Mouse (Mus musculus): Measurements from ENCODE around the gene Tma7. TPM values are rescaled to one million over a fixed set of nuclear protein-coding genes. Genes with fewer than 3 reads are reported as not detected.

The Tma7 gene
- polyA plus RNA-seq, 1 experiment from 2014 or later = 522 TPM

GRCm38 (mm10) chr9:109101933-109102445 lies 19.6 kb upstream of the Tma7 start:
- Histone ChIP-seq H3K4me2 (no peak overlapping the region), H3K9ac (peak overlapping the region; percentile 4; the same call in 1 of the 2 replicates), H3K27ac (no peak overlapping the region), H3K4me3 (no peak overlapping the region), H3K4me1 (peaks cover 21% of the 10 kb centered on the region), H3K9me3 (replicated peaks) (no peaks in the 10 kb centered on the region), H3K27me3 (replicated peaks) (peaks cover 21% of the 10 kb centered on the region), H3K36me3 (peaks cover 47% of the 10 kb centered on the region)
- 65% methylated on average over 5 of the region's 5 CpGs for WGBS (ENCODE audit: insufficient replicate concordance)
- no peak for ATAC-seq

DNA sequence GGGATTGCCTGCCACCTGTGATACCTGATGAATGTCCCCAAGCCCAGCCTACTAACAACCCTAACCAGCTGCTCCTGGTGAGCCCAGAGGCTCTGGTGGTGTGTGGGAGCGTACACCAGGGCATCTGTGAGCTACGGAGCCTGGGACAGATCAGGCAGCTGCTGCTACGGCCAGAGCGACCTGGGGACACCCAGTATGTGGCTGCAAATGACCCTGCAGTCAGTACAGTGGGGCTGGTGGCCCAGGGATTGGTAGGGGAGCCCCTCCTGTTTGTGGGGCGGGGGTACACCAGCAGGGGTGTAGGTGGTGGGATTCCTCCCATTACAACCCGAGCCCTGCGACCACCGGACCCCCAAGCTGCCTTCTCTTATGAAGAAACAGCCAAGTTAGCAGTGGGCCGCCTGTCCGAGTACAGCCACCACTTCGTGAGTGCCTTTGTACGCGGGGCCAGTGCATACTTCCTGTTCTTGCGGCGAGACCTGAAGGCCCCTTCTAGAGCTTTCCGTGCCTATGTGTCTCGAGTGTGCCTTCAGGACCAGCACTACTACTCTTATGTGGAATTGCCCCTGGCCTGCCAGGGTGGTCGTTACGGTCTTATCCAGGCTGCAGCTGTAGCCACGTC lies 18.0 kb upstream of the Tma7 start:
- Histone ChIP-seq H3K4me2 (no peak overlapping the region), H3K27me3 (replicated peaks) (peaks cover 36% of the 10 kb centered on the region), H3K4me1 (peaks cover 27% of the 10 kb centered on the region), H3K27ac (no peak overlapping the region), H3K36me3 (peaks cover 35% of the 10 kb centered on the region), H3K9ac (no peak overlapping the region), H3K9me3 (replicated peaks) (no peaks in the 10 kb centered on the region), H3K4me3 (no peak overlapping the region)
- WGBS (ENCODE audit: insufficient replicate concordance) = 64% methylated on average over 20 of the region's 20 CpGs
- no peak for ATAC-seq

GRCm38 (mm10) chr9:109098969-109099368 lies 16.6 kb upstream of the Tma7 start:
- no peak for ATAC-seq
- Histone ChIP-seq H3K27ac (no peak overlapping the region), H3K36me3 (peaks cover 28% of the 10 kb centered on the region), H3K9me3 (replicated peaks) (no peaks in the 10 kb centered on the region), H3K4me2 (0 out of 2 replicates have a peak overlapping the region, but pooled peaks have one; percentile 9), H3K27me3 (replicated peaks) (peaks cover 51% of the 10 kb centered on the region), H3K4me1 (peaks cover 39% of the 10 kb centered on the region), H3K9ac (no peak overlapping the region), H3K4me3 (no peak overlapping the region)
- 65% methylated on average over 6 of the region's 6 CpGs for WGBS (ENCODE audit: insufficient replicate concordance)

GRCm38 (mm10) chr9:109098366-109098765 lies 16.0 kb upstream of the Tma7 start:
- WGBS (ENCODE audit: insufficient replicate concordance) = 75% methylated on average over 8 of the region's 8 CpGs
- peak overlapping the region; percentile 74; the same call in 1 of the 2 replicates for H3K4me2 ChIP-seq

DNA sequence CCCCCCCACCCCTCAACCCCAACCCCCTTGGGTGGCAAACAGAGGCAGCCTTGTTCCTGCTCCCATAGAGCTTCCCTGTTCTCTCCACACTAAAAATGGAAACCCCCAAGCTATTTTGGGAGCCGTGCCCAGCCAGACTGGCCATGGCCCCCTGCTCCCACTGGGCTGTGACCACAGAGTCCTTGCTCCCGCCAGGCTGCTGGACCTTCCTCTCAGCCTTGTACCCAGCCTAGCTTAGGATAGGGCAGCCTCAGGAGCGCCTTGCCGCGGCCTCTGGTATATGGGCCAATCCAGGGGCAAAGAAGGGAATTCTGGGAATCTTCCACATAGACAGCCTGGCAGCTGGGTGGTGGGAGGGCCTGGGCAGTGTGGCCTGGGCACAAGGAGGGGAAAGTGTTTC lies 15.4 kb upstream of the Tma7 start:
- 71% methylated on average over 5 of the region's 5 CpGs for WGBS (ENCODE audit: insufficient replicate concordance)
- Histone ChIP-seq H3K4me2 (peak overlapping the region; percentile 74), H3K27me3 (replicated peaks) (peaks cover 62% of the 10 kb centered on the region), H3K27ac (peak overlapping the region; percentile 64), H3K9ac (no peak overlapping the region), H3K9me3 (replicated peaks) (no peaks in the 10 kb centered on the region), H3K4me3 (no peak overlapping the region), H3K36me3 (peaks cover 22% of the 10 kb centered on the region), H3K4me1 (peaks cover 48% of the 10 kb centered on the region)
- no peak for ATAC-seq

More at GRCm38 (mm10) chr9:109098366-109098765, 16.0 kb upstream of the Tma7 start:
- Histone ChIP-seq H3K9ac (no peak overlapping the region), H3K27ac (peak overlapping the region; percentile 64; the same call in 1 of the 2 replicates), H3K36me3 (peaks cover 25% of the 10 kb centered on the region), H3K27me3 (replicated peaks) (peaks cover 57% of the 10 kb centered on the region), H3K9me3 (replicated peaks) (no peaks in the 10 kb centered on the region), H3K4me3 (no peak overlapping the region), H3K4me1 (peaks cover 45% of the 10 kb centered on the region)
- no peak for ATAC-seq

GRCm38 (mm10) chr9:109097291-109097690 lies 14.9 kb upstream of the Tma7 start:
- 55% methylated on average over 6 of the region's 6 CpGs for WGBS (ENCODE audit: insufficient replicate concordance)
- peak overlapping the region; percentile 64 for H3K27ac ChIP-seq

DNA sequence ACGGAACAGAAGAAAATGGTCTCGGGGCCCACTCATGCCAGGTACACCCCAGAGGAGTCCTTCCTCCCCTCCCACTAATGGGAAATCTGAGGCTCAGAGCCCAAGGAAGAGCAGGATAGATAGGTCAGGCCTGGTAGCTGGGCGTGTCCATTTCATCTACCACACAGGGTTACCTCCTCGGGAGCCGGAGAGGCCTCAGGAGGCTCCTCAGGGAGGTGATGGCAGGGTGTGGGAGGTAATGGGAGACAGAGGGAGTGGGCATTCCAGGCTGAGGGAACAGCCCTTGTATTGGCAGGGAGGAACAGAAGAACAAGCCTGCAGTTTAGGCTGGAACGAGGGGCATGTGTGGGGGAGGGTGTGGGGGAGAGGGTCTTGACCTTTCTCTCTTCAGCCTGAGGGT lies 14.5 kb upstream of the Tma7 start:
- 59% methylated on average over 6 of the region's 6 CpGs for WGBS (ENCODE audit: insufficient replicate concordance)
- no peaks in the 10 kb centered on the region for H3K9me3 ChIP-seq (replicated peaks)
- H3K36me3 ChIP-seq = peaks cover 22% of the 10 kb centered on the region
- peak overlapping the region; percentile 4 for H3K9ac ChIP-seq
- no peak for ATAC-seq
- peak overlapping the region; percentile 84; the same call in 1 of the 2 replicates for H3K27ac ChIP-seq
- peaks cover 67% of the 10 kb centered on the region for H3K27me3 ChIP-seq (replicated peaks)
- peak overlapping the region; percentile 60 for H3K4me3 ChIP-seq
- peaks cover 48% of the 10 kb centered on the region for H3K4me1 ChIP-seq
- peak overlapping the region; percentile 74 for H3K4me2 ChIP-seq

More at GRCm38 (mm10) chr9:109097291-109097690, 14.9 kb upstream of the Tma7 start:
- Histone ChIP-seq H3K9me3 (replicated peaks) (no peaks in the 10 kb centered on the region), H3K4me2 (peak overlapping the region; percentile 74), H3K27me3 (replicated peaks) (peaks cover 67% of the 10 kb centered on the region), H3K4me3 (no peak overlapping the region), H3K36me3 (peaks cover 22% of the 10 kb centered on the region), H3K4me1 (peaks cover 48% of the 10 kb centered on the region), H3K9ac (no peak overlapping the region)
- ATAC-seq = no peak

- Histone ChIP-seq H3K27me3 (replicated peaks) (peaks cover 67% of the 10 kb centered on the region), H3K27ac (peak overlapping the region; percentile 84), H3K4me1 (peaks cover 48% of the 10 kb centered on the region), H3K9ac (peak overlapping the region; percentile 4; the same call in 1 of the 2 replicates), H3K36me3 (peaks cover 24% of the 10 kb centered on the region), H3K4me2 (peak overlapping the region; percentile 74), H3K4me3 (peak overlapping the region; percentile 60), H3K9me3 (replicated peaks) (no peaks in the 10 kb centered on the region)
- ATAC-seq = no peak
- 59% methylated on average over 9 of the region's 9 CpGs for WGBS (ENCODE audit: insufficient replicate concordance)
Measured at GRCm38 (mm10) chr9:109096251-109096661, 13.9 kb upstream of the Tma7 start.

GRCm38 (mm10) chr9:109095137-109095982 lies 13.0 kb upstream of the Tma7 start, which contains the start of gene Plxnb1:
TSS of gene Plxnb1 (plus strand) at chr9:109095389.
- peak within 1 kb of the TSS; percentile 74 for H3K4me2 ChIP-seq
- peak within 1 kb of the TSS; percentile 63 for H3K9ac ChIP-seq
- peaks cover 26% of the 10 kb centered on the region for H3K36me3 ChIP-seq
- no peaks in the 10 kb centered on the region for H3K9me3 ChIP-seq (replicated peaks)
- H3K4me1 ChIP-seq = peaks cover 53% of the 10 kb centered on the region
- WGBS (ENCODE audit: insufficient replicate concordance) = under 1% methylated on average over 96 of the region's 102 CpGs
- H3K27ac ChIP-seq = peak within 1 kb of the TSS; percentile 84
- peaks cover 67% of the 10 kb centered on the region for H3K27me3 ChIP-seq (replicated peaks)
- peak within 1 kb of the TSS; percentile 60 for H3K4me3 ChIP-seq
- peak; percentile 9; the same call in 1 of the 2 replicates for ATAC-seq

DNA sequence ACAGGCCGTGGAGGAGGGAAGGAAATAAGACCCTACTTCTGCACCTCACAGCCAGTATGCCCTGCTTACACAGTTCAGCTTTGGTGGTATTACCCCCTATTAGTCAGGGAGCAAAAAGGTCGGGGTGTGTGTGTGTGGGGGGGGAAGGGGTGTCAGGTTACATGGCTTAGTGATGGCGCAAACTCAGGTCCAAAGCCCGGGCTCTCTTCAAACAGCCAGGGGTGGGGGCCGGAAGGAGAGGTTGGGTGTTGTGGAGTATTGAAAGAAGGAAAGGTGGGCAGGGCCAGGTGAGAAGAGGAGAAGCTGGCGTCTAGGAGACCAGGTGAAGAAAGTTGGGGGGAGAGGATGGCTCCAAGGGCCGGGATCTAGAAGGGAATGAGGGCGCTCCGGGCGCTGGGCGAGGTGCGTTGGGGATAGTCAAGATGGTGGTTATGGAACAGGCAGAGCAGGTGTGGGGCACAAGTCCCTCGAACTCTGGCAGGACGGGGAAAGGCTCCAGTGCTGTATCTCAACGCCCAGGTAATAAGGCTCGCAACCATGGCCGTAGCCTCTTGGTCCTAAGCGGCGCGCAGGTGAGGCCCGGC lies 12.3 kb upstream of the Tma7 start:
- peaks cover 53% of the 10 kb centered on the region for H3K4me1 ChIP-seq

DNA sequence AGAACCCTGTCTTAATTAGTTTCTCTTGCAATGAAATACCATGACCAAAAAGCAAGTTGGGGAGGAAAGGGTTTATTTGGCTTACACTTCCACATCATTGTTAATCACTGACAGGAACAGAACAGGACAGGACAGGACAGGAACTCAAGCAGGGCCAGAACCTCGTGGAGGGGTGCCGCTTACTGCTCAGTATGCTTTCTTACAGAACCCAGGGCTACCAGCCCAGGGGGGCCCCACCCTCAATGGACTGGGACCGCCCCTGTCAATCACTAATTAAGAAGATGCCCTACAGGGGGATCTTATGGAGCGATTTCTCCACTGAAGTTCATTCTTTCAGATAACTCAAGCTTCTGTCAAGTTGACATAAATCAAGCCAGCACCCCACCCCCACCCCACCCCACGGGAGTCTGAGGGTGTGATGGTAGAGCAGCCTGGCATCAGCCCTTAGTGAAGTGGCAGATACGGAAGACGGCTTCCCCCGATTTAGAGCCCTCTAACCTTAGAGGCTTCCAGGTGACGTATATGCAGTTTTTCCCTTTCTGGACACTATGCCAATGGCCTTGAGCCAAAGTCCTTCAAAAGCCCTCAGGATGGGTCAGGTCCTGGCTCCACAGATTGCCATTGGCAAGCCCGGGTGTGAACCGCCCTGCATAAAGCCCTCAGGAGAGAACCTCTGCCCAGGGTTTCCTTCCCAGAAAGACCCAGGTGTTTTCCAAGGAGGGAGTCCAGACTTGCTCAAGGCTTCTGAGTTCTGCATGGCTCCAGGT lies 11.6 kb upstream of the Tma7 start:
- Histone ChIP-seq H3K27ac (peak overlapping the region; percentile 72), H3K27me3 (replicated peaks) (peaks cover 66% of the 10 kb centered on the region)
- WGBS (ENCODE audit: insufficient replicate concordance) = 35% methylated on average over 11 of the region's 11 CpGs

More for the DNA sequence above, 12.3 kb upstream of the Tma7 start:
- H3K36me3 ChIP-seq = peaks cover 30% of the 10 kb centered on the region
- 7% methylated on average over 21 of the region's 21 CpGs for WGBS (ENCODE audit: insufficient replicate concordance)
- peak overlapping the region; percentile 60 for H3K4me3 ChIP-seq
- H3K4me2 ChIP-seq = peak overlapping the region; percentile 74
- no peaks in the 10 kb centered on the region for H3K9me3 ChIP-seq (replicated peaks)
- peak; percentile 24 for ATAC-seq
- peak overlapping the region; percentile 63 for H3K9ac ChIP-seq
- H3K27ac ChIP-seq = peak overlapping the region; percentile 84
- peaks cover 67% of the 10 kb centered on the region for H3K27me3 ChIP-seq (replicated peaks)

More for the DNA sequence above, 11.6 kb upstream of the Tma7 start:
- Histone ChIP-seq H3K4me2 (peak overlapping the region; percentile 74), H3K9me3 (replicated peaks) (no peaks in the 10 kb centered on the region), H3K4me1 (peaks cover 50% of the 10 kb centered on the region), H3K36me3 (peaks cover 37% of the 10 kb centered on the region), H3K4me3 (peak overlapping the region; percentile 60; the same call in 1 of the 2 replicates), H3K9ac (no peak overlapping the region)
- ATAC-seq = no peak
